Mouse (Mus musculus) neural tube, embryonic 12.5 days (tissue): ENCODE measurements around the gene Olfr114. TPM values are rescaled to one million over a fixed set of nuclear protein-coding genes. Genes with fewer than 3 reads are reported as not detected.

Experiments used
- ATAC-seq: fragments of 200-750 bp; cut with Nextera tagmentation; 2 replicates; pipeline ENCODE4 v1.8.0; 2017; ENCODE audit warnings: low read depth, mild to moderate bottlenecking, moderate TSS enrichment, moderate library complexity; ENCODE audit not compliant: low FRiP score
- H3K27ac ChIP-seq: fragments of 300-500 bp; sonication (generic); 2 replicates; pipeline ENCODE4 v1.5.1; 2016
- H3K27me3 ChIP-seq: fragments of 300-500 bp; sonication (generic); replicated peaks from 2 replicates; pipeline ENCODE4 v1.6.1; 2016; ENCODE audit warnings: mild to moderate bottlenecking
- H3K36me3 ChIP-seq: fragments of 300-500 bp; sonication (generic); 2 replicates; pipeline ENCODE4 v1.6.1; 2016; ENCODE audit warnings: mild to moderate bottlenecking
- H3K4me1 ChIP-seq: fragments of 300-500 bp; sonication (generic); 2 replicates; pipeline ENCODE4 v1.6.1; 2016
- H3K4me2 ChIP-seq: fragments of 300-500 bp; sonication (generic); replicated peaks from 2 replicates; pipeline ENCODE4 v1.6.1; 2016; ENCODE audit warnings: mild to moderate bottlenecking
- H3K4me3 ChIP-seq: fragments of 300-500 bp; sonication (generic); 2 replicates; pipeline ENCODE4 v1.5.1; 2016
- H3K9ac ChIP-seq: fragments of 300-500 bp; sonication (generic); 2 replicates; pipeline ENCODE4 v1.6.1; 2016; ENCODE audit warnings: mild to moderate bottlenecking
- H3K9me3 ChIP-seq: fragments of 300-500 bp; sonication (generic); 2 replicates; pipeline ENCODE4 v1.6.1; 2016; ENCODE audit warnings: mild to moderate bottlenecking
- WGBS: fragments of 180-500 bp; shearing (Covaris S2); methylation state at CpG from one replicate; pipeline ENCODE4 v1.1.7; 2016; 5-methylcytosine and 5-hydroxymethylcytosine counted together
- polyA plus RNA-seq: library from polyadenylated mRNA; unstranded; fragments of >200 nt; fragmentation: Nextera tagmentation; extraction: Ambion mirVana; gene quantifications from 2 replicates; pipeline ENCODE4 v1.2.1, GENCODE M21; 2016

Olfr114 gene
- not detected in 2 replicates for polyA plus RNA-seq

GRCm38 (mm10) chr17:37592643-37593042, at the start of gene Olfr114:
Gene Olfr114 (minus strand): TSS chr17:37592743.
- H3K4me1 ChIP-seq = no peaks in the 10 kb centered on the region
- no peaks in the 10 kb centered on the region for H3K36me3 ChIP-seq
- H3K9me3 ChIP-seq = no peaks in the 10 kb centered on the region
- no peaks in the 10 kb centered on the region for H3K27me3 ChIP-seq
- H3K9ac ChIP-seq = no peak within 1 kb of the TSS
- H3K4me2 ChIP-seq = no peak within 1 kb of the TSS
- ATAC-seq = no peak
- H3K27ac ChIP-seq = no peak within 1 kb of the TSS
- H3K4me3 ChIP-seq = no peak within 1 kb of the TSS

DNA sequence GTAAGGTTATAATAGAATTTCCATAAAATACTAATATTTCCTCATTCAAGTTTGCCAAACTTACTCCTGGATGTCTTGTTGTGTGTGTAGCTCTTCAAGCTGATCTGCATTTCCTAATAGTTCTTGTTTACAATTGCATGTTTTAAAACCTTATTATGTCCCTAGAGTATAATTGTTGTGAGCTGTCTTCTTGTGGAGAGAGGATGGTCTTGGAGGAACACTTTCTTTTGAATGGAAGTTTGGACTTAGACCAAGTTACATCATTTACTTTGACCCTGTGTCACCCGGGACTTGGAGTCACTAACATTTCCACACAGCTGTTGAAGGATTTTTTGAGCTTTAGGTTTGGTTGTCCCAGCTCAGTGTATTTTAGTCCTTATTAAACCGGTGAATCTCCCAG, 34.5 kb upstream of the Olfr114 start, which contains the start of the genes Olfr115 and Olfr116:
TSS of gene Olfr115 (minus strand) at position 101 of the 400 bp plus-strand sequence.
TSS of gene Olfr116 (minus strand) at position 191 of the 400 bp plus-strand sequence.
- no peaks in the 10 kb centered on the region for H3K36me3 ChIP-seq
- no peak within 1 kb of the TSS for H3K9ac ChIP-seq
- H3K4me2 ChIP-seq = no peak within 1 kb of the TSS
- ATAC-seq = no peak
- H3K27ac ChIP-seq = no peak within 1 kb of the TSS
- H3K4me1 ChIP-seq = no peaks in the 10 kb centered on the region
- no peak within 1 kb of the TSS for H3K4me3 ChIP-seq
- 89% methylated on average over 2 of the region's 2 CpGs for WGBS
- H3K9me3 ChIP-seq = no peaks in the 10 kb centered on the region
- H3K27me3 ChIP-seq = no peaks in the 10 kb centered on the region

DNA sequence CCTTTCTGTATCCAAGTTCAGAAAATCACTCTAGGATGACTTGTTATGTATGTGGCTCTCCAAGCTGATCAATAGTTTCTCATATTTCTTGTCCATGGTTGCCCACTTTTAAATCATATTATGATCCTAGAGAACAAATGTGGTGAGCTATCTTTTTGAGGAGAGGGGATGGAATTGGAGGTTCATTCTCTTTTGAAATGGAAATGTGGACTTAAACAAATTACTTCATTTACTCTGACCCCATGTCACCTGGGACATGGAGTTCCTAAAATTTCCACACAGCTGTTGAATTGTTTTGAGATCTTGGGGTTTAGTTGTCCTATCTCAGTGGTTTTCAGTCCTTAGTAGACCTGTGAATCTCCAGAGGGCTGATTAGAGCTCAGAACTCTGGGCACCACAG, 15.0 kb downstream of the Olfr114 start, which contains the start of gene Olfr113:
TSS of gene Olfr113 (minus strand) at position 101 of the 400 bp plus-strand sequence.
- Histone ChIP-seq H3K27me3 (no peaks in the 10 kb centered on the region), H3K4me1 (no peaks in the 10 kb centered on the region), H3K9me3 (no peaks in the 10 kb centered on the region), H3K4me3 (no peak within 1 kb of the TSS), H3K27ac (no peak within 1 kb of the TSS), H3K4me2 (no peak within 1 kb of the TSS), H3K9ac (no peak within 1 kb of the TSS), H3K36me3 (no peaks in the 10 kb centered on the region)
- ATAC-seq = no peak

DNA sequence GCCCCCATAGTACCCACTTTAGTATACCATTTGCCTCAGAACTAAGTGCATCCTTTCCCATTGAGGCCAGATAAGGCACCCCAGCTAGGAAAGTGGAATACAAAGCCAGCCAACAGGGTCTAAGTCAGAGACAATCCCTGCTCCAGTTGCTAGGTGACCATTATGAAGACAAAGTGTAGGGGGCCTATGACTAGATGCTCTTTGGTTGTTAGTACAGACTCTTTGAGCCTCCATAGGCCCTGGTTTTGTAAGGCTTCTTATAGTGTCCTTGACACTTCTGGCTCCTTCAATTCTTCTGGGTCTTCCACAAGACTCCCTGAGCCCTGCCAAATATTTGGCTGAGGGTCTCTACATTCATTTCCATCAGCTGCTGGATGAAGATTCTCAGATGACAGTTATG, 23.2 kb downstream of the Olfr114 start, which contains the start of gene Olfr112:
TSS of gene Olfr112 (minus strand) at position 101 of the 400 bp plus-strand sequence.
- no peak within 1 kb of the TSS for H3K4me3 ChIP-seq

DNA sequence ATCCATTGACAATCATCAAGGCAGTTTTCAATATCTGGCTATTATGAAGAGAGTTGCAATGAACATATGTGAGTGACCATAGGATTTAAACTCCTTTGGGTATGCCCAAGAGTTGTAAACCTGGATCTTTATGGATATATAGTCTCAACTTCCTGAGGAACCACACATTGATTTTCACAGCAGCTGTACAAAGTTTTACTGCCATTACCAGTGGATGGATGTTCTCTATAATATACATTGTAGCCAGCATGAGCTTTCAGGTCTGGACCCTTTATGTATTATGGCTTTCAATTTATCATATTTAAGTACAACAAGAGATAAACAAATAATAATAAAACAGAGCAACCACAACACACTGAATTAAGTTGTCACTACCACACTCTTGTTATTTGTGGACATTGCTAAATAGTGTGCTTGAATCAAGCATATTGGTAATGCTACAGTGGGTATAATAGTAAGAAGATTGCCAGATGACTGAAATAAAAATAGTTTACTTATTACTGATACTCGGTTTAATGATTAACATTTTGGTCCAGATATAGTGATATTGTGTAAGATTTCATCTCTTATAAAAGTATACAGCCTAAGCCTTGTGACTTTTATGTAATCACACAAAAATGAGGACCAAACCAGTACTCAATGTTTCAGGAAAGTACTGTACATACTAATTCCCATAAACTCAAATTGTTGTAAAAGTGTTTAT, 33.5 kb downstream of the Olfr114 start:
- no peak overlapping the region for H3K27ac ChIP-seq
- ATAC-seq = no peak
- 70% methylated on average over 1 of the region's 1 CpGs for WGBS

More for the DNA sequence above, 23.2 kb downstream of the Olfr114 start, which contains the start of gene Olfr112:
- Histone ChIP-seq H3K9me3 (no peaks in the 10 kb centered on the region), H3K4me2 (no peak within 1 kb of the TSS), H3K4me1 (no peaks in the 10 kb centered on the region), H3K27ac (no peak within 1 kb of the TSS), H3K27me3 (no peaks in the 10 kb centered on the region), H3K36me3 (no peaks in the 10 kb centered on the region), H3K9ac (no peak within 1 kb of the TSS)
- ATAC-seq = no peak

GRCm38 (mm10) chr17:37543800-37544435, 48.6 kb downstream of the Olfr114 start:
- H3K27me3 ChIP-seq = no peaks in the 10 kb centered on the region
- 78% methylated on average over 3 of the region's 3 CpGs for WGBS
- no peaks in the 10 kb centered on the region for H3K9me3 ChIP-seq
- no peak overlapping the region for H3K9ac ChIP-seq
- ATAC-seq = no peak
- no peak overlapping the region for H3K4me3 ChIP-seq
- no peak overlapping the region for H3K4me2 ChIP-seq
- no peaks in the 10 kb centered on the region for H3K36me3 ChIP-seq
- no peak overlapping the region for H3K27ac ChIP-seq
- no peaks in the 10 kb centered on the region for H3K4me1 ChIP-seq

More for the DNA sequence above, 33.5 kb downstream of the Olfr114 start:
- no peak overlapping the region for H3K4me3 ChIP-seq
- H3K4me1 ChIP-seq = no peaks in the 10 kb centered on the region
- H3K9me3 ChIP-seq = no peaks in the 10 kb centered on the region
- no peak overlapping the region for H3K4me2 ChIP-seq
- H3K9ac ChIP-seq = no peak overlapping the region
- no peaks in the 10 kb centered on the region for H3K36me3 ChIP-seq
- H3K27me3 ChIP-seq = no peaks in the 10 kb centered on the region

DNA sequence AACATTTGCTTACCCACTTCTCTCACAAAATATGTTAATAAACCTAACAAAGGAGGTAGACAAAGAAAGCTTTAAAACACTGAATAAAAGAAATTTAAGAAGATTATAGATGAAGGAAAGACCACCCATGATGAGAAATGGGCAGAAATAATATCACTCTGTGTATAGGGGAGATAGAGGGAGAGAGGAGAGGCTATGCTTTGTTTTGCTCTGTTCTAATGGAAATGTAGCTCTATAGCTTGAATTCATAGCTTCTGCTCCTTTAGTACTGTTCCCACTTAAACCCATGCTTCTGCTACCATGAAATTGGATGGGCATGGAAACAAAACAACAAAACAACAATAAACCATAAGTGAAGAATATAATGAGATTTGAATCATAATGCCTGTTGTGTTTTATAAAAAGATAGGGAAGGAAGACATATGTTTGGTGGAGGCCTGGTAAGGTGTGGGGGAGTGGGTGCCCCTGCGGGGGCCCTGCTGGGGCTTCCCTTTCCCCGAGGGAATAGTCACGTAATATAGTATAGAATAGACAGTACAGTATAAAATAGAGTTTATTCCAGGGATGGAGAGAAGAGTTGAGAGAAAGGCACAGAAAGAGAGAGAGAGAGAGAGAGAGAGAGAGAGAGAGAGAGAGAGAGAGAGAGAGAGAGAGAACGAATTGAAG, 51.0 kb downstream of the Olfr114 start:
- no peak for ATAC-seq
- no peak overlapping the region for H3K4me2 ChIP-seq
- H3K4me3 ChIP-seq = no peak overlapping the region
- 80% methylated on average over 4 of the region's 4 CpGs for WGBS
- H3K9me3 ChIP-seq = no peaks in the 10 kb centered on the region
- no peaks in the 10 kb centered on the region for H3K27me3 ChIP-seq
- H3K36me3 ChIP-seq = no peaks in the 10 kb centered on the region
- no peaks in the 10 kb centered on the region for H3K4me1 ChIP-seq
- no peak overlapping the region for H3K9ac ChIP-seq
- no peak overlapping the region for H3K27ac ChIP-seq

Other genes starting within 250 kb of the Olfr114 start
- not detected in 2 replicates for gene Olfr104-ps, start 233.2 kb downstream of the Olfr114 start, polyA plus RNA-seq
- not detected in 2 replicates for gene Olfr105-ps, start 213.7 kb downstream of the Olfr114 start, polyA plus RNA-seq
- gene Olfr106-ps, start 202.3 kb downstream of the Olfr114 start, polyA plus RNA-seq = not detected in 2 replicates
- gene Olfr107, start 193.5 kb downstream of the Olfr114 start, polyA plus RNA-seq = not detected in 2 replicates
- gene Olfr108, start 147.3 kb downstream of the Olfr114 start, polyA plus RNA-seq = not detected in 2 replicates
- gene Olfr109, start 133.8 kb downstream of the Olfr114 start, polyA plus RNA-seq = not detected in 2 replicates
- gene H2-M2, start 109.2 kb downstream of the Olfr114 start, polyA plus RNA-seq = not detected in 2 replicates
- gene Olfr110, start 100.3 kb downstream of the Olfr114 start, polyA plus RNA-seq = not detected in 2 replicates
- gene Olfr111, start 84.7 kb downstream of the Olfr114 start, polyA plus RNA-seq = not detected in 2 replicates
- not detected in 2 replicates for gene Olfr112, start 23.3 kb downstream of the Olfr114 start, polyA plus RNA-seq
- not detected in 2 replicates for gene Olfr113, start 15.1 kb downstream of the Olfr114 start, polyA plus RNA-seq
- gene Olfr115, start 34.4 kb upstream of the Olfr114 start, polyA plus RNA-seq = not detected in 2 replicates
- gene Olfr116, start 34.5 kb upstream of the Olfr114 start, polyA plus RNA-seq = not detected in 2 replicates
- gene Olfr117, start 71.0 kb upstream of the Olfr114 start, polyA plus RNA-seq = not detected in 2 replicates
- not detected in 2 replicates for gene Olfr118, start 74.2 kb upstream of the Olfr114 start, polyA plus RNA-seq
- gene Olfr119, start 103.8 kb upstream of the Olfr114 start, polyA plus RNA-seq = not detected in 2 replicates
- not detected in 2 replicates for gene Olfr120, start 129.1 kb upstream of the Olfr114 start, polyA plus RNA-seq
- not detected in 2 replicates for gene Olfr121, start 156.1 kb upstream of the Olfr114 start, polyA plus RNA-seq
- gene Olfr122, start 175.9 kb upstream of the Olfr114 start, polyA plus RNA-seq = not detected in 2 replicates
- gene Olfr123, start 200.8 kb upstream of the Olfr114 start, polyA plus RNA-seq = not detected in 2 replicates
- not detected in 2 replicates for gene Olfr124, start 207.1 kb upstream of the Olfr114 start, polyA plus RNA-seq
- not detected in 2 replicates for gene Olfr125, start 240.2 kb upstream of the Olfr114 start, polyA plus RNA-seq